Mouse (Mus musculus) bone marrow, adult 2 months (tissue): Measurements from ENCODE around the gene Nacc1.

Experiments
- CTCF ChIP-seq: fragments of 200-500 bp; IDR thresholded peaks from 2 replicates; pipeline ENCODE4 v1.5.1; 2011; ENCODE audit warnings: low read length, control low read depth; ENCODE audit not compliant: control insufficient read depth, insufficient read depth
- POLR2A ChIP-seq: fragments of 200-500 bp; IDR thresholded peaks from 2 replicates; pipeline ENCODE4 v1.6.1; 2011; ENCODE audit warnings: low read depth, mild to moderate bottlenecking, control low read depth, low read length, borderline replicate concordance; ENCODE audit not compliant: control insufficient read depth

- TF ChIP-seq POLR2A (no peak), CTCF (no peak)
Measured at GRCm38 (mm10) chr8:84661961-84662571, 25.6 kb downstream of the Nacc1 start.
